Mouse (Mus musculus) heart, postnatal 14 days (tissue): Measurements from ENCODE around the gene Trappc13. TPM values are rescaled to one million over a fixed set of nuclear protein-coding genes. Genes with fewer than 3 reads are reported as not detected.

Source experiments
- total RNA-seq, 2 experiments: library from RNA; stranded (reverse); gene quantifications; 2 replicates each; pipeline ENCODE4 v1.2.3; 2021

The Trappc13 gene
- total RNA-seq, 2 experiments from 2014 or later = 32.9 to 36.9 TPM

Other genes with a start within 250 kb of the Trappc13 start
- 10 to 100 TPM; 13.9 to 14.9 TPM for gene Nln, start 68.9 kb downstream of the Trappc13 start, total RNA-seq
- 1 to 10 TPM; 1.4 to 1.5 TPM for gene Sgtb, start 68.7 kb downstream of the Trappc13 start, total RNA-seq
- 10 to 100 TPM; 18.8 to 20.6 TPM for gene Trim23, start 328 bp upstream of the Trappc13 start, total RNA-seq
- 1 to 10 TPM; 1.4 to 1.9 TPM for gene Cenpk, start 50.1 kb upstream of the Trappc13 start, total RNA-seq
- 1 to 10 TPM; 8.4 TPM for gene Ppwd1, start 50.4 kb upstream of the Trappc13 start, total RNA-seq
- gene Adamts6, start 109.4 kb upstream of the Trappc13 start, total RNA-seq = 1 to 10 TPM; 5.4 to 6.2 TPM